Mouse (Mus musculus): ENCODE measurements at regions not wholly inside any gene's neighbourhood (a gene's known extent, or its start where the extent isn't known, plus 50 kb on each side); places are given as distances from the start of the nearest gene placed in this dataset.

- ATAC-seq (ENCODE audit: low FRiP score, low TSS enrichment) = no peak
- H3K27me3 ChIP-seq (ENCODE audit: insufficient read depth, low read length) = no peaks in the 10 kb centered on the region; the same call in 1 of the 2 replicates
- 60% methylated on average over 14 of the region's 14 CpGs for WGBS
- no peak overlapping the region for H3K4me2 ChIP-seq (replicated peaks; ENCODE audit: low read depth, low read length)
- no peaks in the 10 kb centered on the region for H3K9me3 ChIP-seq (ENCODE audit: low read length)
- H3K36me3 ChIP-seq (ENCODE audit: insufficient read depth, low read length) = no peaks in the 10 kb centered on the region
- no peak overlapping the region for H3K4me3 ChIP-seq (ENCODE audit: low read length)
- H3K27ac ChIP-seq (ENCODE audit: low read length) = no peak overlapping the region
- H3K9ac ChIP-seq (replicated peaks; ENCODE audit: low read length) = no peak overlapping the region
- no peaks in the 10 kb centered on the region for H3K4me1 ChIP-seq (ENCODE audit: insufficient read depth, low read length)
These were observed 253.2 kb downstream of the Pax3 start for GRCm38 (mm10) chr1:77943633-77944326.

- Histone ChIP-seq H3K27me3 (ENCODE audit: insufficient read depth, low read length) (no peaks in the 10 kb centered on the region; the same call in 1 of the 2 replicates), H3K9me3 (ENCODE audit: low read length) (no peaks in the 10 kb centered on the region), H3K4me2 (replicated peaks; ENCODE audit: low read depth, low read length) (no peak overlapping the region), H3K27ac (ENCODE audit: low read length) (no peak overlapping the region), H3K9ac (replicated peaks; ENCODE audit: low read length) (no peak overlapping the region), H3K4me1 (ENCODE audit: insufficient read depth, low read length) (no peaks in the 10 kb centered on the region), H3K4me3 (ENCODE audit: low read length) (no peak overlapping the region), H3K36me3 (ENCODE audit: insufficient read depth, low read length) (no peaks in the 10 kb centered on the region)
- no peak for ATAC-seq (ENCODE audit: low FRiP score, low TSS enrichment)
- 3% methylated on average over 5 of the region's 5 CpGs for WGBS
These were observed 253.8 kb downstream of the Pax3 start for GRCm38 (mm10) chr1:77943101-77943500.

GRCm38 (mm10) chr1:77933095-77933766, 263.7 kb downstream of the Pax3 start:
- no peak for ATAC-seq (ENCODE audit: low FRiP score, low TSS enrichment)
- Histone ChIP-seq H3K9me3 (ENCODE audit: low read length) (no peaks in the 10 kb centered on the region), H3K36me3 (ENCODE audit: insufficient read depth, low read length) (no peaks in the 10 kb centered on the region), H3K9ac (replicated peaks; ENCODE audit: low read length) (no peak overlapping the region), H3K4me2 (replicated peaks; ENCODE audit: low read depth, low read length) (no peak overlapping the region), H3K27me3 (ENCODE audit: insufficient read depth, low read length) (no peaks in the 10 kb centered on the region), H3K4me1 (ENCODE audit: insufficient read depth, low read length) (0 out of 2 replicates have a peak, but pooled peaks cover 2% of the 10 kb centered on the region), H3K27ac (ENCODE audit: low read length) (no peak overlapping the region), H3K4me3 (ENCODE audit: low read length) (no peak overlapping the region)
- WGBS = 53% methylated on average over 6 of the region's 6 CpGs

- H3K9me3 ChIP-seq (ENCODE audit: low read length) = no peaks in the 10 kb centered on the region
- H3K36me3 ChIP-seq (ENCODE audit: insufficient read depth, low read length) = no peaks in the 10 kb centered on the region
- no peak overlapping the region for H3K4me3 ChIP-seq (ENCODE audit: low read length)
- no peak overlapping the region for H3K27ac ChIP-seq (ENCODE audit: low read length)
- 0 out of 2 replicates have a peak, but pooled peaks cover 2% of the 10 kb centered on the region for H3K4me1 ChIP-seq (ENCODE audit: insufficient read depth, low read length)
- H3K4me2 ChIP-seq (replicated peaks; ENCODE audit: low read depth, low read length) = no peak overlapping the region
- H3K27me3 ChIP-seq (ENCODE audit: insufficient read depth, low read length) = no peaks in the 10 kb centered on the region
- no peak for ATAC-seq (ENCODE audit: low FRiP score, low TSS enrichment)
- H3K9ac ChIP-seq (replicated peaks; ENCODE audit: low read length) = no peak overlapping the region
- WGBS = 78% methylated on average over 5 of the region's 5 CpGs
These were observed 264.7 kb downstream of the Pax3 start for GRCm38 (mm10) chr1:77932226-77932625.

GRCm38 (mm10) chr1:77930661-77931060, 266.3 kb downstream of the Pax3 start:
- Histone ChIP-seq H3K9me3 (ENCODE audit: low read length) (no peaks in the 10 kb centered on the region), H3K4me1 (ENCODE audit: insufficient read depth, low read length) (0 out of 2 replicates have a peak, but pooled peaks cover 2% of the 10 kb centered on the region), H3K4me3 (ENCODE audit: low read length) (no peak overlapping the region), H3K36me3 (ENCODE audit: insufficient read depth, low read length) (no peaks in the 10 kb centered on the region), H3K27ac (ENCODE audit: low read length) (no peak overlapping the region), H3K4me2 (replicated peaks; ENCODE audit: low read depth, low read length) (no peak overlapping the region), H3K9ac (replicated peaks; ENCODE audit: low read length) (no peak overlapping the region), H3K27me3 (ENCODE audit: insufficient read depth, low read length) (no peaks in the 10 kb centered on the region)
- no peak for ATAC-seq (ENCODE audit: low FRiP score, low TSS enrichment)
- WGBS = 90% methylated on average over 6 of the region's 6 CpGs

- WGBS = 21% methylated on average over 8 of the region's 8 CpGs
- Histone ChIP-seq H3K36me3 (ENCODE audit: insufficient read depth, low read length) (no peaks in the 10 kb centered on the region), H3K4me3 (ENCODE audit: low read length) (no peak overlapping the region), H3K9ac (replicated peaks; ENCODE audit: low read length) (no peak overlapping the region), H3K4me2 (replicated peaks; ENCODE audit: low read depth, low read length) (no peak overlapping the region; the same call in 1 of the 2 replicates), H3K27ac (ENCODE audit: low read length) (no peak overlapping the region), H3K9me3 (ENCODE audit: low read length) (no peaks in the 10 kb centered on the region), H3K4me1 (ENCODE audit: insufficient read depth, low read length) (0 out of 2 replicates have a peak, but pooled peaks cover 2% of the 10 kb centered on the region), H3K27me3 (ENCODE audit: insufficient read depth, low read length) (no peaks in the 10 kb centered on the region)
- ATAC-seq (ENCODE audit: low FRiP score, low TSS enrichment) = no peak
These were observed 267.4 kb downstream of the Pax3 start for GRCm38 (mm10) chr1:77929552-77929951.

GRCm38 (mm10) chr1:77926146-77926545, 270.8 kb downstream of the Pax3 start:
- H3K4me3 ChIP-seq (ENCODE audit: low read length) = no peak overlapping the region
- no peaks in the 10 kb centered on the region for H3K36me3 ChIP-seq (ENCODE audit: insufficient read depth, low read length)
- H3K4me1 ChIP-seq (ENCODE audit: insufficient read depth, low read length) = 0 out of 2 replicates have a peak, but pooled peaks cover 2% of the 10 kb centered on the region
- 64% methylated on average over 3 of the region's 3 CpGs for WGBS
- no peaks in the 10 kb centered on the region for H3K27me3 ChIP-seq (ENCODE audit: insufficient read depth, low read length)
- no peaks in the 10 kb centered on the region for H3K9me3 ChIP-seq (ENCODE audit: low read length)
- no peak overlapping the region for H3K27ac ChIP-seq (ENCODE audit: low read length)
- H3K4me2 ChIP-seq (replicated peaks; ENCODE audit: low read depth, low read length) = no peak overlapping the region
- H3K9ac ChIP-seq (replicated peaks; ENCODE audit: low read length) = no peak overlapping the region
- ATAC-seq (ENCODE audit: low FRiP score, low TSS enrichment) = no peak

- no peaks in the 10 kb centered on the region for H3K36me3 ChIP-seq (ENCODE audit: insufficient read depth, low read length)
- H3K27ac ChIP-seq (ENCODE audit: low read length) = no peak overlapping the region
- H3K9me3 ChIP-seq (ENCODE audit: low read length) = no peaks in the 10 kb centered on the region
- 53% methylated on average over 5 of the region's 5 CpGs for WGBS
- H3K4me3 ChIP-seq (ENCODE audit: low read length) = no peak overlapping the region
- no peak overlapping the region for H3K4me2 ChIP-seq (replicated peaks; ENCODE audit: low read depth, low read length)
- no peak overlapping the region for H3K9ac ChIP-seq (replicated peaks; ENCODE audit: low read length)
- H3K27me3 ChIP-seq (ENCODE audit: insufficient read depth, low read length) = no peaks in the 10 kb centered on the region
- ATAC-seq (ENCODE audit: low FRiP score, low TSS enrichment) = no peak
- H3K4me1 ChIP-seq (ENCODE audit: insufficient read depth, low read length) = no peaks in the 10 kb centered on the region
These were observed 300.7 kb downstream of the Pax3 start for GRCm38 (mm10) chr1:77896226-77896625.

GRCm38 (mm10) chr1:77879026-77879425, 317.9 kb downstream of the Pax3 start:
- H3K27me3 ChIP-seq (ENCODE audit: insufficient read depth, low read length) = no peaks in the 10 kb centered on the region
- no peaks in the 10 kb centered on the region for H3K9me3 ChIP-seq (ENCODE audit: low read length)
- no peaks in the 10 kb centered on the region for H3K36me3 ChIP-seq (ENCODE audit: insufficient read depth, low read length)
- H3K4me1 ChIP-seq (ENCODE audit: insufficient read depth, low read length) = no peaks in the 10 kb centered on the region
- H3K4me2 ChIP-seq (replicated peaks; ENCODE audit: low read depth, low read length) = no peak overlapping the region
- ATAC-seq (ENCODE audit: low FRiP score, low TSS enrichment) = no peak
- H3K9ac ChIP-seq (replicated peaks; ENCODE audit: low read length) = no peak overlapping the region
- H3K4me3 ChIP-seq (ENCODE audit: low read length) = no peak overlapping the region
- H3K27ac ChIP-seq (ENCODE audit: low read length) = no peak overlapping the region

- 57% methylated on average over 2 of the region's 2 CpGs for WGBS
These were observed 326.8 kb downstream of the Pax3 start for GRCm38 (mm10) chr1:77870125-77870524.

More at GRCm38 (mm10) chr1:77870125-77870524, 326.8 kb downstream of the Pax3 start:
- Histone ChIP-seq H3K4me1 (ENCODE audit: insufficient read depth, low read length) (no peaks in the 10 kb centered on the region), H3K9me3 (ENCODE audit: low read length) (no peaks in the 10 kb centered on the region), H3K9ac (replicated peaks; ENCODE audit: low read length) (no peak overlapping the region), H3K4me2 (replicated peaks; ENCODE audit: low read depth, low read length) (no peak overlapping the region), H3K4me3 (ENCODE audit: low read length) (no peak overlapping the region), H3K36me3 (ENCODE audit: insufficient read depth, low read length) (no peaks in the 10 kb centered on the region), H3K27me3 (ENCODE audit: insufficient read depth, low read length) (no peaks in the 10 kb centered on the region), H3K27ac (ENCODE audit: low read length) (no peak overlapping the region)
- ATAC-seq (ENCODE audit: low FRiP score, low TSS enrichment) = no peak

Measured in kidney, embryonic 16.5 days (tissue).